Mouse (Mus musculus): ENCODE measurements at regions not wholly inside any gene's neighbourhood (a gene's known extent, or its start where the extent isn't known, plus 50 kb on each side); places are given as distances from the start of the nearest gene placed in this dataset.
A peak's percentile ranks its signal among the peaks of the same experiment; 100 is the strongest.

DNA sequence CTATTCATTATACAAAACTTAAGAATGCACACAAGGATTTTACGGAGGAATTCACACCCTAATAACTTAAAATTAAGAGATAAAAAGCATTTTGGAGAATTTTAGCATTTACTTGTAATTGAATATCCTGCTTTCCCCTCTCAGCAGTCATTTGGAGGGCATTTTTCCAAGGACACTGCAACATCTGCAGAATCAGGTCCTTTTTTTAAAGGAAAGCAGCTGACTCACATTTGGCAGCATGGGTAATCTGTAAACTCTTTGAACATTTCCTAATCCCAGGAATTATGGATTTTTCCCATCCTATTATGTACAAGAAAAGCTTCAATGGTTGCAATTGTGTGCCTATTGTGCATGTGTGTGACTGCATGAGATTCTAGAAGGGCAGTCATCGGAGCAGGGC is 112.0 kb downstream of the Gm19410 start:
- DNase-seq (ENCODE audit: low spot score in 2 of 2): no peak

DNA sequence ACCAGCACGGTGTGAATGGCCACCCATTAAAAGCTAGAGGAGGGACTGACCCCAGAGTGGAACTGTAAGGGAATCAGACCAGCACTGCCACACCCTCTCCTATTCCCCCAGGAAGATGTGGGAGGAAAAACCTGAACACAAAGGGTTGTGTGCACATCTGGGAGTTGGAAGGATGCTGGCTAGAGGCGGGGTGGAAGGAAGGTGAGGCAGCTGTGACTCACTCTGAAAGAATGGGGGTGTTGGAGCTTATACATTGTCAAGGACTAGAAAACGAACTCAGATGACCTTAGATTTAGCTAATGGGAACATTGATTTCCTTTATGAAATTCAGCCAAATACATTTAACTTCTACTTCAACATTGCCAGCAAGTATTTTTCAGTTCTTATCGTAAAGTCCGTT is 116.2 kb downstream of the Gm19410 start:
- DNase-seq (ENCODE audit: low spot score in 2 of 2): no peak

DNA sequence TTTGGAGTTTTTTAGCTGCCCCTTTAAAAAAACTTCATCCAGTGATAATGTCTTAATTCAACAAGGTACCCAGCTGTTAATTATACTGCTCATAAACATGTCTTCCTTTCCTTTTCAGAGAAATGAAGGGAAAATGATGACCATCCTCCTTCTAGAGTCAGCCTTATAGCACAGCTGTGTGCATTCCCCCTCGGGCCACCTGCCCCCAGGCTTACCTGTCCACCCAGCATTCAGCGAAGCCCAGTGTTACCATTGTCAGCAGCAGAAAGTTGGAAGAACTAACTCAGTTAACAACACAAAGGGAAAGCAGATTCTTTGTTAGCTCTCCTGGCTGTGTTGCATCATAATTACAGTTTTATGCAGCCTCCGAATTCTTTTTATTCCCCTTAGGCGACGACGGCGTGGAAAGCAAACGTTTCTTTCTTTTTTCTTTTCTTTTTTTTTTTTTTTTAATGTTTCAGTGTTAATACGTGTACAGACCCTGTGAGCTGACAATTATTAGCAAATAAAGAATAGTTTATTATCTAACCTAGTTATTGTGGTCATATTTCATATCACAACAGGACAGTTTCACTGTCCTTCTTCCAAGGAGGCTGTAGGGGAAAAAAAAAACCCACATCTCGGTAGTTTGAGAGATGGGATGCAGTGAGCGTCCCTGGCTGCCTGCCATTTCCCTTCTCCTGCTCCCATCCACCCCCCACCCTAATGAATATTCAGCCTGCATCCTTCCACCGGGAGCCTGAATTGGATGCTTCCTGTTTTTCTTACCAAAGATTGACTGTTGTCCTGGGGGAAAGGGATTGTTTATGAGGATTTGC is 117.3 kb downstream of the Gm19410 start:
- DNase-seq (ENCODE audit: low spot score in 2 of 2): no peak

DNA sequence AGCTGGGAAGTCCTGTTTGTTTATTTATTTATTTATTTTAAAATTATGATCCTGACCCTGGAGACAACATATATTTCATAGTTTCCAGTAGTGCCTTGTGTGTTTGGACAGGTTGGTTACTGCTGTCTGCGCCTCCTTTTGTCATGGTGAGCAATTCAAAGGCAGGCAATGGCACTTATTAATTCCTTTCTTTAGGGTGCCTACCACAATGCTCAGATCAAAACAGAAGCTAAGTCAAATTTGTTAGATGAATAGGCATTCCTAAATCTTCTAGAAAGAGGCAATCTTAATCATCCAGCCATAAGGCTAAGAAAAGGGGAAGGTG is 117.8 kb downstream of the Gm19410 start:
- no peak for DNase-seq (ENCODE audit: low spot score in 2 of 2)

DNA sequence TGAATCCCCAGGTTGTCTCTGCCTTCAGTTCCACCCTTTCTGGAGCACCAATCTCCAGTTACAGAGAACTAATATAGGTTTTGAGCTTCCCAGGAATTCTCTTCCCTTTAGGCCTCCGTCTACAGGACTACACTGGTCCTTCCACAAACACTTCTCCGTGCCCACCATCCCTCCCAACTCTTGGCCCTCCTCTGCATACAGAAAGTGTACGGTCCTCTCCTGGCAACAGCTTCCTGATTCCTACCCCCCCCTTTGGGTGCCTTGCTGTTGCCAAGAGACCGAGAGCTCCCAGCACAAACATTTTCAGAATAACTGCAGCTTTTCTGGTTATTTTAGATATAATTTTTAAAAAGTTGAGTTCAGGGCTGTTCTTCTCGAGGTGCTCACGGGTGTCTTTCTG is 119.0 kb downstream of the Gm19410 start:
- DNase-seq (ENCODE audit: low spot score in 2 of 2): no peak

DNA sequence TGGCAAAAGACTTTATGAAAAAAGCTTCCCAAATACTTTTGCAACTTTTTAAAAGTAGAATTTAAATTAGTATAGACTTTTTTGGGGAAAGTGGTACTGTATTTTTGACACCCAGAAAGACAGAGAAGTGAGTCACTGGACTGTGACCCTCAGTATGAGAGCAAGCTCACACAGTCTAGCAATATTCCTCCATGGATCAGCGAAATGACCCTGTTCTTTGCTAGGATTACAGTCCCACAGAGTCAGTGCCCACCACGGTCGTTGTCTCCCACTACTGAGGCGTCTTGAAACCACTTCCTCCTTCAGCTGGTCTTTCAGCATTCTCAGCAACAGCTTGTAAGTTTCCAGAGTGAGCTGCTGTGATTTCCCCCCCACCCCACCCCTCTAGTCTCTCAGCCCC is 124.5 kb downstream of the Gm19410 start:
- no peak for DNase-seq (ENCODE audit: low spot score in 2 of 2)

DNA sequence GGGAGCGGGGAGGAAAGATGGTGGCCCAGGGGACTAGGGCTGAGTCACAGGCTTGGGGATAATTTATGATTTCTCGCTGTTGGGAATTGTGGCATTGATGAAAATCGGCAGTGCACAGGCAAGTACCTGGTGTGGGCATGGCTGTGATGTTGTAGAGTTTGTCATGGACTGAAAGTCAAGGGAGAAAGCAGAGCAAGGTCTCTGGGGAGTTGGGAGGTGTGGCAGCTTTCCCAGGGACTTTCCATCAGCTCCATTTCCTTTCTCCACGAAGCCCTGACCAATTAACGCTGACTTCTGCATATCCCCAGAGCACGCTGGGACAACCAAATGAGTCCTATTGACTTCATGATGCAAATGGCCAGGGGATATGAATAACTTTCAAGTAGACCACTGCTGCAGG is 126.2 kb downstream of the Gm19410 start:
- DNase-seq (ENCODE audit: low spot score in 2 of 2): no peak

DNA sequence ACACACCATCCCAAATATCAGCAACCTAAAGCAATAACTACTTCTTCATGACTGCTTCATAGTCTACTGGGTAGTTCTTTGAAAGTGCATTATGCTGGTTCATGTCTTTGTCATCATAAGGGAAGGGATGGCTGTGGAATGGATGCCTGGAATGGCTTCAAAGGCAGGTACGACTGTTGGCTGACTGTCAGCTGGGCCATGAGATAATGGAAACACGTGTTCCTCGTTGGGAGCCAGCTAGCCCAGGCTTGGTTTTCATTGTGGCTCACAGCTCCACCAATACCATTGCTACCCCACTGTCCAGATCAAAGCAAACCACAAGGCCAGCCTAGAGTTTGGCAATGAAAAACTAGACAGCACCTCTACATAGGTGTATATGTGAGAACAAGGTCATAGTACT is 132.9 kb downstream of the Gm19410 start:
- DNase-seq (ENCODE audit: low spot score in 2 of 2): no peak

DNA sequence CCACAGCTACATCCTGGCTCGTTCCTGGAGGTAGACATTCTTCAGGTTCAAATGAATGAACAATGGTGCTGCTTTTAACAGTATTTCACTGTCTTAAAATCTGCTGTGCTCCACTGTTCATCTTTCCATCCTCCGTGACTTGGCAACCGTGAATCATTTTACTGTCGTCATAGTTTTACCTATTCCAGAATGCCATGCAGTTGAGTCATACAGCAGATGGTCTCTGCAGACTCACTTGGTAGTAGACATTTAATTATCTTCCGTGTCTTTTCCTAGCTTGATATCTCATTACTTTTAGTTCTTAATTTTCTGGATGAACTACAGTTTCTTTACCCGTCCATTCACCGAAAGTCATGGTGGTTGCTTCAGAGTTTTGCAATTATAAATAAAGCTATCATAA is 135.9 kb downstream of the Gm19410 start:
- DNase-seq (ENCODE audit: low spot score in 2 of 2): peak; percentile 53 to 55

DNA sequence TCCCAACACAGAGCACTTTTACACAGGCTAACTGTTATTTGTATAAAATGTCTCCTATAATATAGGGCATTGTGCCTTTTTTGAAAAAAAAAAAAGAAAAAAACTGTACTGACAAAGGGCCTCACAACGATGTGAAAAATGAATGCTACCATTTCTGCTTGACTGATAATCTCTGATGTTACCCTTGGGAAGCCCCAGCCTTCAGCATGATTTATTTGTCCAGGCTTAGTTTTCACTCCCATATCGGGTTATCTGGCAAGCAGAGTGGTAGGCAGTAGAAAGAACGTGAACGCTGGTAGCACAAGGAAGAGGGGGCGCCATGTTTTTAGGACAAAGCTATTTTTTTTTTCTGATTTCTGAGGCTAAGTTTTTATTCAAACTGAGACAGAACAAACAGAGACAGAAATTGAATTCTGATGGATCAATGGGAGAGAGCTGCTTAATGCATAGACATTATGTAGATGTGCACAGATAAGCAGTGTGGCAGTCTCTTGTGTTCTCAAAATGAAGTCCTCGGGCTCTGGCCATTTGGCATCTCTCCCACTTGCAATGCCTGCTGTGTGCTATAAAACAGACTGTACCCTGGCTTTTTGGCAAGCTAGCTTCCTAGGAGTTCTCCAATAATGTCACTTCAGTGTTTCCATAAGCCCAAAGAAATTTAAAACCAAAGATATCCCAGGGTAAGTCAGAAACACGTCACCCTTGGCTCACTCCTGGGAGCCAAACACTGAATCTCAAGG is 139.3 kb downstream of the Gm19410 start:
- DNase-seq (ENCODE audit: low spot score in 2 of 2): no peak

DNA sequence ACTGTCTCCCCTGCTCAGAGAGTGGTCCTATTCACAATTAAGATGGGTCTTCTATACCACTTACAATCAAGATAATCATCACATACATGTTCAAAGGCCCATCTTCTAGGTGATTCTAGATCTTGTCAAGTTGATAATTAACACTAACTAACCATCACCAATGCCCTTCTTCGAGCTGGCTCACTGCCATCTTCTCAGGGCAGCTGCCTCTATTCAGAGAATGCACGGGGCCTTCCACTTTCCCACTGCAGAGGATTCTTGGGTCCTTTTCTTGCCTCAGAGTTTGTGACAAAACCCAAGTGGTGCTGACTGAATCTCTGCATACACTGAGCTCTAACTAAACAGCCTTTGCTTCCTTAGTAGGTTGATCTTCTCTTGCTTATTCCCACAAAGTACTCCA is 142.4 kb downstream of the Gm19410 start:
- no peak for DNase-seq (ENCODE audit: low spot score in 2 of 2)

DNA sequence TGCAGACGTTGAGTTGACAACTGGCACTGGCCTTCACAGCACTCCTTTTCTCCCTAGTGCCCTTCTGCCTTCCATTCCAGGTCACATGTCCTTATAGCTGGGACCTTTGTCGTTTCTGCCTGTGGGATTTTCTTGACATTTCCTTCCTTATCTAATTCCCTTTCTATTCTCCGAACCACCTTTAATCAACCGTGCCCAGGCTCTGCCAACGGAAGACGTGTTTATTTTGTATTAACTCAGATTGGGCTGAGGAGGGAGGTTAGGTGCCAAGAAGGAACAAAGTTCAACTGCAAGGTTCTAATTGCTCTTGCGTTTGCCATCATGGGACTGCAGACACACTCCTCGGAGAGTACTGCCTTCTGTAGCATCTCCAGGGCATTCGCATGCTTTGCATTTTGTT is 146.7 kb downstream of the Gm19410 start:
- DNase-seq (ENCODE audit: low spot score in 2 of 2): no peak

DNA sequence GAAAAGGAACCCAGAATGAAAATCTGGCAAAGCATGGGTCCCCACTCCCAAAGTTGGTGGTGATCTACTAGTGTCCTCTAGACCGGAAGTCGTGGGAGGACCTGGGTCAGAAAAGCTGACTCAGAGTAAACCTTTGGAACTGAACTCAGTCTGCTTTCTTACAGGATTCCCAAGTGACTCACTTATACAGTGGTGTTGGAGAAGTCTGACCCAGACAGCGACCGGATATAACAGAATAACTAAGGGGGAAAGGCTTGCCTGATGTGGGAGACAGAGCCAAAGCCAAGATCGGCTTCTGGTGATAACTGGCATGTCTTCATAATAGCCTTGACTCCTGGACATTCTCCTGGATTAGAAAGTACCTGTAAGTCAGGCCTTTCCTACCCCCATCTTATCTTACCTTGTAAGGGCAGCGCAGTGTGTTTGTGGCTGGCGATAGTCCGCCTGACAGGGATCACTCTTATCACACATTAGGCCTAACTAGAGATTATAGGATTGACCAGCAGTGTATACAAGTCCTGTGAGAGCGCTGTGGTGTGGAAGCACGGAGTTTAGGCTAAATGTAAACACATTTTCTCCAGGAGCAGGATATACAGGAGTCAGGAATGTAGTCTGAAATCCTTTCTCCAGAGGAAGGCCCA is 150.4 kb downstream of the Gm19410 start:
- DNase-seq (ENCODE audit: low spot score in 2 of 2): no peak

DNA sequence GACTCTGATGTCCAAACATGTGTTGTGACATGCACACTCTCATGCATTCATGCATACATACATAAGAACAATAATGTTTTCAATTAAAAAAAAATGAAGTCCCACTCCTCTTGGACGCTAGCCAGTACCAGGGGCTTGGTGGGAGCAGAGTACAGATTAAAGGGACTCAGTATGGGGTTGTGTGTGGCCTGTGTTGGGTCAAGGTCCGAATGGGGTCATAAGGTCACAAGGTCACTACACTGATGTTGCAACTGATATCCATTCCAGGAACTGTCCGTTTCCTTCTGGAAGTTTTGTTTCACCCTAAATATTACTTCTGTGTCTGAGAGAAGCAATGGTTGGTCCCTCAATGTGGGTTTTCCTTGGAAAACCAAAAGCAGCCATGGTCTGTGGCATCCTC is 152.0 kb downstream of the Gm19410 start:
- DNase-seq (ENCODE audit: low spot score in 2 of 2): no peak

DNA sequence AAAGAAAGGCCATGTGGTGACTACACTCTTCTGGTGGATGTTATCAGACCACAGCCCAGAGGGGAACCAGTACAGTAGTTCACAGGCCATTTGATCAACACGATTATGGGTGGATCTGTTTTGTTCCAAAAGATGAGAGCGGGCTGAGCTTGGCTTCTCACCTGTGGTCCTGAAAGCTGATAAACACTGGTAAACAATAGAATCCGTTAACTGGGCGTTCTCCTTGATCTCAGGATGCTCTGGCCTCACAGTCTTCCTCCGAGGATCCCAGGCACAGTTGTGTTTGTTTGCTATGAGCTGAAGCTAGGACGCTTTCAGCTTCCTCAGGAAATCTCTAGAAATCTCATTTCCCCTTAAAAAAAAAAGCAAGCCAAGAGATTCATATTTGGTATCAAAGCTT is 153.9 kb downstream of the Gm19410 start:
- no peak for DNase-seq (ENCODE audit: low spot score in 2 of 2)

DNA sequence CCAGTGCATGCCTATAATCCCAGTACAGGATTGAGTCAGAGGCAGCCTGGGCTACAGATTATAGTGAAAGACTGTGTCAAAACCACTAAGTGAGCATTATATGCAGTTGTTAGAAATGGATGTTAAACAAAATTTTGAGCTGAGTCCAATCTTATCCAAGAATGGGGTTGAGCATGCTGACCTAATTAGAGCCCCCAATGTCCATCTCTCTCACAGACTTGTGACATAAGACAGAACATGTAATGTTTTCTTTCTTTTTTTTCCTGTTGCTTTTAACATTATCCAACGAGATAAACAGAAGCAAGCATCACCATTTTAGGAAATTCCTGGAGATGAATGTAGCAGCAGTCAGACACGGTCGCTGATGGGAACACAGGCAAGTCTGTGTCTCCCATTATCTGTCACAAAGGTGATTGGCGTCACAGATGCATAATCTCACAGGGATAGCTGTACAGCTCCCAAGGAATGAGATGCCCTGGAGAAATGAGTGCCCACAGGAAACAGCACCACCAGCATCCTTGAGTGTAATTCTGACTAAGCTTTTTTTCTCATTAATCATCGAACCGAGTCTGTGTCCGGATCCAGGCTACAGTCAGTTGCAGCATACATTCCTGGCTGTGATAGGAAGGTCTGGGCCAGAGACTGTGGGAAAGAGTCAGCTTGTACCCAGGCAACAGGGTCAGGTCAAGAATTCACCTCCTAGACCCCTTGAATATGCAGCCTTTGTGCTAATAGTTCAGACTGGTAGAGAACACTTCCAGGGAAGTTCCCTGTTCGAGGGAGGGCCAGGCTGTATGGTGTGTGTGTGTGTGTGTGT is 154.5 kb downstream of the Gm19410 start:
- DNase-seq (ENCODE audit: low spot score in 2 of 2): no peak

DNA sequence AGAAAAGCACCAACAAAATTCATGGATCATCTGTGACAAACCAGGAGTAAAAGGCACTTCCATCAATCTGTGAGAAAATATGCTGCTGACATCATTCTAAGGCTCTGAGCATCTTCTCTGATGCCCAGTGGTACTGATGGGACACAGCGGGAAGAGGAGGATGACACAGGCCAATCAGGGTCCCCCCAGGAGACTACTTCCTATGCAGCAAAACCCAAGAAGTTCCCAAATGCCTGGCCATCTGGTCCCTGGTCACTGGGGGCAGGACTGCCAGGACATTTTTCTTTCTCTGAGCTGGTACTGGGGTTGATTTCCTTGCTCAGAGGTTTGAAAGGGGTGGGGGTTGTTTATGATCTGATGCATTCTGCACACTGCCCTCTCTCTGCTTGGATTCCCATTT is 158.4 kb downstream of the Gm19410 start:
- DNase-seq (ENCODE audit: low spot score in 2 of 2): no peak

DNA sequence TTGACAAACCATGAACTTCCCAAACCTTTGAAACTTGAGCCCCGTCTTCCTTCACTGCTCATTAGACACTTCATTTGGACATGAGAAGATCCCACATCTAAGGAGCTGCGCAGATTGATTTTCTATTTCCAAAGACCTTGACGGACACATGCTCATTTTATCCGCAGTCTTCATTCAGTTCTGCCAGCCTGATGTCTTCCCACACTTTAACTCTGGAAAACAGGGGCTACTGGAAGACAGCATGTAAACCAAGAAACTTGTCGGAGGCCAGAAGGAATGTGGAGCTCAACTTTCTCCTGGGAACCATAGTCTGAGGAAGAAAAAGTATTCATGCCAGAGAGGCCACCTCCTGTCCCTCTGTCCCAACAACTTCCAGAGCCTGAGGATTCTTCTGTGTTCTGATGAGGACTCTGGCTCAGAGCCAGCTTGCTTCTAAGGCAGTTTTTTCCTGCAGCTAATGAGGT is 161.8 kb downstream of the Gm19410 start:
- DNase-seq (ENCODE audit: low spot score in 2 of 2): no peak

DNA sequence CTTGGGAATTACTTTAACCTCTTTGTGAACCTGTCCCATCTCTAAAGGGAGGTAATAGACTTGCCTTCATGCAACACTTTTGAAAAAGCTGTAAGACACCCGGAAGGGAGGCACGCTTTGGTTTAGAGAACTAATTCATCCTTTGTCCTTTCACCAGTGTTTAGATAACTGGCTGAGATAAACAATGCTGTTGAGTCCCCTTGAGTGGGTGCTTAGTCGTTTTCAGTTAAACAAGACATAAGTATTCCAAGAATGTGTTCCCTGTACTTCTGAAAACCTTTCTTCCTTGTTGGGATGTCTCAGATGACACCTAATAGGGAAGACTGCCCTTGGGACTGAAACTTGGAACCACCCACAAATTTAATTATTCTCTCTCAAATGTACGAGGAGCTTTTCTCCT is 164.7 kb downstream of the Gm19410 start:
- no peak for DNase-seq (ENCODE audit: low spot score in 2 of 2)

DNA sequence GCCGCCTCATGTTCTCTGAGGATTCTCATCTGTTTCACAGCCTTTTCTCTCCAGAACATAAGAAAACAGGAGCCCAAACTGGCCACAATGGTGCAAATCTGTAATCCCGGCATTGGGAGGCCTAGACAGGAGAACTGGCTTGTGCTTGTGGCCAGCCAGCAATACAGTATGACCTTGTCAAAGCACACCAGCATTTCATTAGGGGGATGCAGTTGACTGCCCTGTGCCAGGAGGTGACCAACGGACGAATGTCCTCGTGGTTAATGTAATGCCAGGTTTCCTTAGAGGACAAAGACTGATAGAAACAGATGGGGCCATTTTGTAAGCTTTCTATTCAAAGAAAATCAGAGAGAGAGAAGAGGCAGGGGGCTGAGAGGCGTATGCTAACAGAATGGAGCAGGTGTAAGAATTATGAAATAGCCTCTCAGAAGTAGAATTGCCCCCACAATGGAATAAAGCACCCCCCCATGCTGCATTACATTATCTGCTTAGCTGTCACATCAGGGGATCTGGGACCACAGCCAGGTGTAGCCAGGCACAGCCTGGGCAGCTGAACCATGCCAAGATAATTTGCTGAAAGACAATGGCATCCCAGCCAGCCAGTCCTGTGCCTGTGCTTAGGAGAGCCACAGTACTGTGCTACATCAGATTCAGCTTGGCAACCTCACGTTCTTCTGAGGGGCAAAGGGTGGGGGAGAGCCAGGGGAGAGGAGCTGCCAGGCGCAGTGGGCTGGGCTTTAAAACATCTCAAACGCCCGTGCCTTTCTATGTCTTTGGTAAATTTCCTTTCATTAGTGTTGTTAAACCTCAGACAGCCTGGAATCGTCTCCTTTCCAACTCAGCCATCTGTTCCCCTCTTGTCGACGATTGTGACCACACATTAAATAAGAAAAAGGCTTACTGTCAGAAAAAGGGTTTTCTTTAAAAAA is 167.9 kb downstream of the Gm19410 start:
- peak; percentile 58 to 83 for DNase-seq (ENCODE audit: low spot score in 2 of 2)

DNA sequence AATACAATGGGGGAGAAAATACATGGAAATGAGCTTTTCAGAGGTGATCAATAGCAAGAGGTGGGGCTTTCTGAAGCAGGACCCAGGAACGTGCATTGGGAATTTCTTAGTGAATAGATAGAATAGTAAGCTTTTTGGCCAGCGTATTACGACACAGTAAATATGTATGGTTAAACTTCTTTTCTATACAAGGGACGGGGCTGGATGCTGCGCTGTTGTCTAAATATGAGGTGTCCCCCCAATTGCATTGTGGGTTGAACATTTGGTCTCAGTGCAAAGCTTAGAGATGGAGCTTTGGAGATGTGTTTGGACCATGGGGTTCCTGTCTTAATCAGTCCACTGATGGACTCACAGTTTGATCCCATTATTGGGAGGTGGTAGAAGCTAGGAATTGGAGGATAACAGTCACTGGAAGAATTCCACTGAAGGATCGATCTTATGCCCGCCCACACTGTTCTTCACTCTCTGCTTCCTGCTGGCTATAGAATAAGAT is 168.6 kb downstream of the Gm19410 start:
- DNase-seq (ENCODE audit: low spot score in 2 of 2): peak; percentile 5 to 15

All from right cerebral cortex, adult 2 months (tissue).